Mouse (Mus musculus): ENCODE measurements around the gene Polr3h. TPM values are rescaled to one million over a fixed set of nuclear protein-coding genes. Genes with fewer than 3 reads are reported as not detected.

The Polr3h gene
- polyA plus RNA-seq, 1 experiment from 2014 or later = 85.0 TPM

GRCm38 (mm10) chr15:81891140-81891802 is 34.8 kb downstream of the Polr3h start:
- peaks cover 20% of the 10 kb centered on the region; the same call in 1 of the 2 replicates for H3K36me3 ChIP-seq (ENCODE audit: control insufficient read depth, insufficient read depth, low read length)
- no peaks in the 10 kb centered on the region for H3K27me3 ChIP-seq (replicated peaks; ENCODE audit: control insufficient read depth, insufficient read depth, low read length)
- ATAC-seq = no peak
- no peak overlapping the region for H3K4me3 ChIP-seq (ENCODE audit: low read length)
- H3K9me3 ChIP-seq (ENCODE audit: control insufficient read depth, low read length) = no peaks in the 10 kb centered on the region
- H3K9ac ChIP-seq (ENCODE audit: low read depth, low read length) = no peak overlapping the region
- no peaks in the 10 kb centered on the region for H3K4me1 ChIP-seq (ENCODE audit: control insufficient read depth, insufficient read depth, low read length)
- 89% methylated on average over 7 of the region's 7 CpGs for WGBS
- no peak overlapping the region for H3K4me2 ChIP-seq (ENCODE audit: low read depth, low read length)
- no peak overlapping the region for H3K27ac ChIP-seq (ENCODE audit: low read length)

GRCm38 (mm10) chr15:81889175-81889574 is 36.9 kb downstream of the Polr3h start:
- H3K9ac ChIP-seq (ENCODE audit: low read depth, low read length) = no peak overlapping the region
- H3K4me2 ChIP-seq (ENCODE audit: low read depth, low read length) = no peak overlapping the region
- no peaks in the 10 kb centered on the region for H3K4me1 ChIP-seq (ENCODE audit: control insufficient read depth, insufficient read depth, low read length)
- 94% methylated on average over 7 of the region's 7 CpGs for whole genome bisulfite sequencing
- peaks cover 21% of the 10 kb centered on the region; the same call in 1 of the 2 replicates for H3K36me3 ChIP-seq (ENCODE audit: control insufficient read depth, insufficient read depth, low read length)
- no peaks in the 10 kb centered on the region for H3K9me3 ChIP-seq (ENCODE audit: control insufficient read depth, low read length)
- no peaks in the 10 kb centered on the region for H3K27me3 ChIP-seq (replicated peaks; ENCODE audit: control insufficient read depth, insufficient read depth, low read length)
- H3K4me3 ChIP-seq (ENCODE audit: low read length) = no peak overlapping the region
- H3K27ac ChIP-seq (ENCODE audit: low read length) = no peak overlapping the region
- no peak for ATAC-seq

- Histone ChIP-seq H3K4me2 (ENCODE audit: low read depth, low read length) (no peak overlapping the region), H3K9ac (ENCODE audit: low read depth, low read length) (no peak overlapping the region), H3K27me3 (replicated peaks; ENCODE audit: control insufficient read depth, insufficient read depth, low read length) (no peaks in the 10 kb centered on the region), H3K9me3 (ENCODE audit: control insufficient read depth, low read length) (no peaks in the 10 kb centered on the region), H3K27ac (ENCODE audit: low read length) (no peak overlapping the region), H3K4me1 (ENCODE audit: control insufficient read depth, insufficient read depth, low read length) (no peaks in the 10 kb centered on the region), H3K36me3 (ENCODE audit: control insufficient read depth, insufficient read depth, low read length) (0 out of 2 replicates have a peak, but pooled peaks cover 17% of the 10 kb centered on the region), H3K4me3 (ENCODE audit: low read length) (no peak overlapping the region)
- WGBS = 93% methylated on average over 6 of the region's 6 CpGs
- no peak for ATAC-seq
Observed at GRCm38 (mm10) chr15:81886795-81887550, 39.1 kb downstream of the Polr3h start.

GRCm38 (mm10) chr15:81885418-81885934 is 40.6 kb downstream of the Polr3h start:
- ATAC-seq = no peak
- H3K27me3 ChIP-seq (replicated peaks; ENCODE audit: control insufficient read depth, insufficient read depth, low read length) = no peaks in the 10 kb centered on the region
- no peaks in the 10 kb centered on the region for H3K4me1 ChIP-seq (ENCODE audit: control insufficient read depth, insufficient read depth, low read length)
- WGBS = 95% methylated on average over 3 of the region's 3 CpGs
- no peak overlapping the region for H3K27ac ChIP-seq (ENCODE audit: low read length)
- H3K4me2 ChIP-seq (ENCODE audit: low read depth, low read length) = no peak overlapping the region
- H3K9ac ChIP-seq (ENCODE audit: low read depth, low read length) = no peak overlapping the region
- H3K36me3 ChIP-seq (ENCODE audit: control insufficient read depth, insufficient read depth, low read length) = 0 out of 2 replicates have a peak, but pooled peaks cover 7% of the 10 kb centered on the region
- H3K9me3 ChIP-seq (ENCODE audit: control insufficient read depth, low read length) = no peaks in the 10 kb centered on the region
- no peak overlapping the region for H3K4me3 ChIP-seq (ENCODE audit: low read length)

- H3K36me3 ChIP-seq (ENCODE audit: control insufficient read depth, insufficient read depth, low read length) = 0 out of 2 replicates have a peak, but pooled peaks cover 5% of the 10 kb centered on the region
- H3K27ac ChIP-seq (ENCODE audit: low read length) = 0 out of 2 replicates have a peak overlapping the region, but pooled peaks have one; percentile 3
- WGBS = 76% methylated on average over 3 of the region's 3 CpGs
- H3K27me3 ChIP-seq (replicated peaks; ENCODE audit: control insufficient read depth, insufficient read depth, low read length) = no peaks in the 10 kb centered on the region
- no peak; the same call in 1 of the 2 replicates for ATAC-seq
- no peak overlapping the region for H3K4me3 ChIP-seq (ENCODE audit: low read length)
- H3K4me2 ChIP-seq (ENCODE audit: low read depth, low read length) = no peak overlapping the region
- no peak overlapping the region for H3K9ac ChIP-seq (ENCODE audit: low read depth, low read length)
- no peaks in the 10 kb centered on the region for H3K9me3 ChIP-seq (ENCODE audit: control insufficient read depth, low read length)
- peaks cover 7% of the 10 kb centered on the region; the same call in 1 of the 2 replicates for H3K4me1 ChIP-seq (ENCODE audit: control insufficient read depth, insufficient read depth, low read length)
Observed at GRCm38 (mm10) chr15:81882348-81882747, 43.7 kb downstream of the Polr3h start.

- Histone ChIP-seq H3K27me3 (replicated peaks; ENCODE audit: control insufficient read depth, insufficient read depth, low read length) (no peaks in the 10 kb centered on the region), H3K36me3 (ENCODE audit: control insufficient read depth, insufficient read depth, low read length) (0 out of 2 replicates have a peak, but pooled peaks cover 5% of the 10 kb centered on the region), H3K9ac (ENCODE audit: low read depth, low read length) (no peak overlapping the region), H3K4me3 (ENCODE audit: low read length) (no peak overlapping the region), H3K9me3 (ENCODE audit: control insufficient read depth, low read length) (no peaks in the 10 kb centered on the region), H3K4me1 (ENCODE audit: control insufficient read depth, insufficient read depth, low read length) (peaks cover 7% of the 10 kb centered on the region; the same call in 1 of the 2 replicates), H3K4me2 (ENCODE audit: low read depth, low read length) (no peak overlapping the region), H3K27ac (ENCODE audit: low read length) (no peak overlapping the region)
- WGBS = 73% methylated on average over 5 of the region's 5 CpGs
- ATAC-seq = no peak
Observed at GRCm38 (mm10) chr15:81879531-81880401, 46.3 kb downstream of the Polr3h start.

GRCm38 (mm10) chr15:81872262-81873136 is 53.5 kb downstream of the Polr3h start, which contains the start of gene Aco2:
Aco2 (plus strand) TSS chr15:81872309.
- WGBS = under 1% methylated on average over 53 of the region's 53 CpGs
- peak; percentile 90 for ATAC-seq

GRCm38 (mm10) chr15:81871604-81872261 is 54.3 kb downstream of the Polr3h start, which contains the start of gene Phf5a:
Phf5a (minus strand) TSS chr15:81871911.
- H3K4me3 ChIP-seq (ENCODE audit: low read length) = peak within 1 kb of the TSS; percentile 83
- H3K9me3 ChIP-seq (ENCODE audit: control insufficient read depth, low read length) = no peaks in the 10 kb centered on the region
- peak; percentile 92 for ATAC-seq
- peaks cover 8% of the 10 kb centered on the region; the same call in 1 of the 2 replicates for H3K36me3 ChIP-seq (ENCODE audit: control insufficient read depth, insufficient read depth, low read length)
- peaks cover 8% of the 10 kb centered on the region; the same call in 1 of the 2 replicates for H3K4me1 ChIP-seq (ENCODE audit: control insufficient read depth, insufficient read depth, low read length)
- peak within 1 kb of the TSS; percentile 89 for H3K9ac ChIP-seq (ENCODE audit: low read depth, low read length)
- H3K27ac ChIP-seq (ENCODE audit: low read length) = peak within 1 kb of the TSS; percentile 99
- H3K27me3 ChIP-seq (replicated peaks; ENCODE audit: control insufficient read depth, insufficient read depth, low read length) = no peaks in the 10 kb centered on the region
- peak within 1 kb of the TSS; percentile 82 for H3K4me2 ChIP-seq (ENCODE audit: low read depth, low read length)
- under 1% methylated on average over 30 of the region's 30 CpGs for WGBS

More at GRCm38 (mm10) chr15:81872262-81873136, 53.5 kb downstream of the Polr3h start, which contains the start of gene Aco2:
- Histone ChIP-seq H3K4me2 (ENCODE audit: low read depth, low read length) (peak within 1 kb of the TSS; percentile 82), H3K27me3 (replicated peaks; ENCODE audit: control insufficient read depth, insufficient read depth, low read length) (no peaks in the 10 kb centered on the region), H3K4me3 (ENCODE audit: low read length) (peak within 1 kb of the TSS; percentile 83), H3K36me3 (ENCODE audit: control insufficient read depth, insufficient read depth, low read length) (peaks cover 3% of the 10 kb centered on the region; the same call in 1 of the 2 replicates), H3K4me1 (ENCODE audit: control insufficient read depth, insufficient read depth, low read length) (peaks cover 8% of the 10 kb centered on the region; the same call in 1 of the 2 replicates), H3K27ac (ENCODE audit: low read length) (peak within 1 kb of the TSS; percentile 99), H3K9me3 (ENCODE audit: control insufficient read depth, low read length) (no peaks in the 10 kb centered on the region), H3K9ac (ENCODE audit: low read depth, low read length) (peak within 1 kb of the TSS; percentile 89)

Measured in intestine, embryonic 16.5 days (tissue).